Mouse (Mus musculus): ENCODE measurements around the gene Pak1ip1. TPM values are rescaled to one million over a fixed set of nuclear protein-coding genes. Genes with fewer than 3 reads are reported as not detected.

The Pak1ip1 gene
- polyA plus RNA-seq, 1 experiment = 60.2 TPM

DNA sequence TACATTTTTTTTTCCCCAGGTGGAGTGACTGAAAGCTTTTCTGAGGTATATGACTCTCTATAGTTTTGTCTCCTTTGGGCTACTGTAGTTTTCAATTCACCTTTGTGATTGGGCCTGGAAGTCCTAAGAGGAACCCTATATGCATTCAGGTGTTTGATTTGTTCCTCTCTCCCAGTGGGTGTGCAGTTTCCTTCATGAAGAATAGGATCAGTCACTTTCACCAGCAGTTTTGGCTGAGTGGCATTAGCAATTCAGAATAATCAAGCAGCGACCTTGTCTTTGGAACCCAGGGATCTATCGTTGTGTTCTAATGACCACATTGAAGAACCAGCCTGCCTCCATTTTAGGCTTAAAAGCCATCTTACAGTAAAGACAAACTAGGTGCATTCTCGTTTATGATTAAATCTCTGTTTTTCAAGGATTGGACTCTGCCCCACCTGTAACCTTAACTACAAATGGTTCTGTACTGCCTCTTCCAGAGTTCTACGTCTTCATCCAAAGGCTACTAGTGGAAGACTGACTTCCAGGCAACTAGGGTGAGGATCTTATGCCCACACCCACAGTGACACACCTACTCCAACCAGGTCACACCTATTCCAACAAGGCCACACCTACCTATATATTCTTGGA, 30.9 kb upstream of the Pak1ip1 start:
- 95% methylated on average over 4 of the region's 4 CpGs for WGBS
- Histone ChIP-seq H3K27me3 (ENCODE audit: control insufficient read depth, insufficient read depth, low read length) (no peaks in the 10 kb centered on the region), H3K27ac (ENCODE audit: control insufficient read depth, insufficient read depth, low read length) (no peak overlapping the region; the same call in 1 of the 2 replicates), H3K4me3 (ENCODE audit: control insufficient read depth, insufficient read depth, low read length) (no peak overlapping the region), H3K36me3 (ENCODE audit: control insufficient read depth, insufficient read depth, low read length) (no peaks in the 10 kb centered on the region), H3K4me1 (replicated peaks; ENCODE audit: control insufficient read depth, insufficient read depth, low read length) (peaks cover 27% of the 10 kb centered on the region)
- TF ChIP-seq CTCF (IDR thresholded peaks at IDR 0.05; ENCODE audit: borderline replicate concordance, control insufficient read depth, extremely low read depth, insufficient read depth, low read length, poor library complexity) = no peak
- TF ChIP-seq POLR2A (IDR thresholded peaks at IDR 0.05; ENCODE audit: control insufficient read depth, extremely low read depth, insufficient read depth, low read length, poor library complexity) = no peak
- no peak for DNase-seq

DNA sequence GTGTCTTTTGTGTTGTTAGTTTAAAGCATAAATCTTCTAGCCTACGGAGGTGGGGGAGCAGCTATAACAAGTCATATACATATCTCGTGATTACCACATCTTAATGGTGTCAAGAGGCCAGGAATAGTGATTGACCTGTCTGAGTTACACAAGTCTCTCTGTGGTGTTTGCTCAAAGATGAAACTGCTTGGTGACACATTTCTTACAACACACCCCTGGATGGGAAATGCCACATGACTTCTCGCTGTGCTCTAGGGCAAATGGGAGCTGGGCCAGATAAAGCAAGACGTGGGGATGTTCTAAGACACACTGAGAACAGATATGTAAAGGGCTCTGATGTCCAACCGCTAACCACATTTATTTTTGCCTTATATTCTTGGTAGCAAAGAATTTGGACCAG, 29.6 kb upstream of the Pak1ip1 start:
- H3K4me3 ChIP-seq (ENCODE audit: control insufficient read depth, insufficient read depth, low read length) = no peak overlapping the region
- H3K27ac ChIP-seq (ENCODE audit: control insufficient read depth, insufficient read depth, low read length) = peak overlapping the region; percentile 8; the same call in 1 of the 2 replicates
- H3K27me3 ChIP-seq (ENCODE audit: control insufficient read depth, insufficient read depth, low read length) = no peaks in the 10 kb centered on the region
- DNase-seq = no peak
- TF ChIP-seq CTCF (IDR thresholded peaks at IDR 0.05; ENCODE audit: borderline replicate concordance, control insufficient read depth, extremely low read depth, insufficient read depth, low read length, poor library complexity) = no peak
- TF ChIP-seq POLR2A (IDR thresholded peaks at IDR 0.05; ENCODE audit: control insufficient read depth, extremely low read depth, insufficient read depth, low read length, poor library complexity) = no peak
- 90% methylated on average over 5 of the region's 5 CpGs for WGBS
- H3K36me3 ChIP-seq (ENCODE audit: control insufficient read depth, insufficient read depth, low read length) = no peaks in the 10 kb centered on the region
- H3K4me1 ChIP-seq (replicated peaks; ENCODE audit: control insufficient read depth, insufficient read depth, low read length) = peaks cover 27% of the 10 kb centered on the region

DNA sequence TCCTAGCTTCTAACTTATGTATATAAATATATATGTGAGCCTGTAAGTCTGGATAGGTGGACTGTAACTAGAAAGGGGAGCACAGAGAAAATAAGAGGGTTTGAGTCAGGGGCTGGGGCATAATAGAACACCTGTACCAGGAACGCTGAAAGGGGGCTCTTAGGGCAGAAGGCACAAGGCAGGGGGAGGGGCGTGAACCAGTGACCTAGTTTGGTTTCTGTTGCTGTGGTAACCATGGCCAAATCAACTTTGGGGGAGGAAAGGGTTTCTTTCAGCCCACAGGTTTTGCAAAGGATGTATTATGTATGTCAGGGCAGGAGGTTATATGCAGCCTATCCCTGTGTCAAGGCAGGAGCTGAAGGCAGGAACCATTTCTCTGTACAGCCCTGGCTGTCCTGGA, 29.0 kb upstream of the Pak1ip1 start:
- TF ChIP-seq CTCF (IDR thresholded peaks at IDR 0.05; ENCODE audit: borderline replicate concordance, control insufficient read depth, extremely low read depth, insufficient read depth, low read length, poor library complexity) (no peak), POLR2A (IDR thresholded peaks at IDR 0.05; ENCODE audit: control insufficient read depth, extremely low read depth, insufficient read depth, low read length, poor library complexity) (no peak)
- Histone ChIP-seq H3K27me3 (ENCODE audit: control insufficient read depth, insufficient read depth, low read length) (no peaks in the 10 kb centered on the region), H3K36me3 (ENCODE audit: control insufficient read depth, insufficient read depth, low read length) (no peaks in the 10 kb centered on the region), H3K27ac (ENCODE audit: control insufficient read depth, insufficient read depth, low read length) (peak overlapping the region; percentile 95), H3K4me3 (ENCODE audit: control insufficient read depth, insufficient read depth, low read length) (no peak overlapping the region), H3K4me1 (replicated peaks; ENCODE audit: control insufficient read depth, insufficient read depth, low read length) (peaks cover 27% of the 10 kb centered on the region)
- 52% methylated on average over 2 of the region's 2 CpGs for WGBS
- DNase-seq = peak; percentile 79

DNA sequence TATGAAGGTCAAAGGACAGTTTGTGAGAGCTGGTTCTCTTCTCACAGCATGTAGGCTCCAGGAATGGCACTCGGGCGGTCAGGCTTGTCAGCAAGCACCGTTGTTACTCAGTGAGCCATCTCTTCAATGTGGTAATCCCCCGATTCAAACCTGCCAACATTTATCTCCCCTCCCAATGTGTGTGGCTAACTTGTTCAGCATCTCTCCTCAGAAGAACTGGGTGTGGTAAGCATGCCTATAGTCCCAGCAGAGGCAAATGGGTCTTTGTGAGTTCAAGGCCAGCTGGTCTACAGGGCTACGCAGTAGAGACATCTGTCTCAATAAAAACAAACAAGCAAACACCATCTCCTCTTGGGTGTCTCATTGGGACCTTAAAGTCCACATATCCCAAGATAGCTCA, 27.8 kb upstream of the Pak1ip1 start:
- H3K4me1 ChIP-seq (replicated peaks; ENCODE audit: control insufficient read depth, insufficient read depth, low read length) = peaks cover 27% of the 10 kb centered on the region
- no peak overlapping the region for H3K4me3 ChIP-seq (ENCODE audit: control insufficient read depth, insufficient read depth, low read length)
- no peaks in the 10 kb centered on the region for H3K27me3 ChIP-seq (ENCODE audit: control insufficient read depth, insufficient read depth, low read length)
- 95% methylated on average over 5 of the region's 5 CpGs for WGBS
- no peak for TF ChIP-seq POLR2A (IDR thresholded peaks at IDR 0.05; ENCODE audit: control insufficient read depth, extremely low read depth, insufficient read depth, low read length, poor library complexity)
- no peak for TF ChIP-seq CTCF (IDR thresholded peaks at IDR 0.05; ENCODE audit: borderline replicate concordance, control insufficient read depth, extremely low read depth, insufficient read depth, low read length, poor library complexity)
- H3K27ac ChIP-seq (ENCODE audit: control insufficient read depth, insufficient read depth, low read length) = no peak overlapping the region
- no peaks in the 10 kb centered on the region for H3K36me3 ChIP-seq (ENCODE audit: control insufficient read depth, insufficient read depth, low read length)
- DNase-seq = no peak

DNA sequence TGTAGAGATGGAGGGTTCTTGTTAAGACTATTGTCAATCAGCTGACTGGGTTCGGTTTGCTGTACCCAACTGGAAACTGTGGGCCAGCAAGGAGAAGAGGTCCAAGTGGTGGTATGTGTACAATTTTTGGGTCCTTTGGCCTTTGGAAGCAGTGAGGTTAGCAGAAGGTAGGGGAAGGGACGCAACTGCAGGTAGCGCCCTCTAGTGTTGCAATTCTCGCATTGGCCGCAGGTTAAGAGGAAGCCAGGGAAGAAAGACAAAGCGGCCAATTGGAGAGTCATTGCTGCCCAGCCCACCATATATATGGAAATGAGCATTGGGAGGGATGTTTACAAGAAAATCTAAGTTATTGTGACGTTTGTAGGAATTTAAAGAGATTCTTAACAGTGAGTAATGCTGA, 23.2 kb upstream of the Pak1ip1 start:
- H3K27ac ChIP-seq (ENCODE audit: control insufficient read depth, insufficient read depth, low read length) = no peak overlapping the region
- peaks cover 6% of the 10 kb centered on the region for H3K4me1 ChIP-seq (replicated peaks; ENCODE audit: control insufficient read depth, insufficient read depth, low read length)
- WGBS = 24% methylated on average over 7 of the region's 7 CpGs
- TF ChIP-seq POLR2A (IDR thresholded peaks at IDR 0.05; ENCODE audit: control insufficient read depth, extremely low read depth, insufficient read depth, low read length, poor library complexity) (no peak), CTCF (IDR thresholded peaks at IDR 0.05; ENCODE audit: borderline replicate concordance, control insufficient read depth, extremely low read depth, insufficient read depth, low read length, poor library complexity) (peak; percentile 61; the same call in 1 of the 2 replicates)
- H3K27me3 ChIP-seq (ENCODE audit: control insufficient read depth, insufficient read depth, low read length) = no peaks in the 10 kb centered on the region
- DNase-seq = peak; percentile 63
- H3K4me3 ChIP-seq (ENCODE audit: control insufficient read depth, insufficient read depth, low read length) = no peak overlapping the region
- H3K36me3 ChIP-seq (ENCODE audit: control insufficient read depth, insufficient read depth, low read length) = no peaks in the 10 kb centered on the region

DNA sequence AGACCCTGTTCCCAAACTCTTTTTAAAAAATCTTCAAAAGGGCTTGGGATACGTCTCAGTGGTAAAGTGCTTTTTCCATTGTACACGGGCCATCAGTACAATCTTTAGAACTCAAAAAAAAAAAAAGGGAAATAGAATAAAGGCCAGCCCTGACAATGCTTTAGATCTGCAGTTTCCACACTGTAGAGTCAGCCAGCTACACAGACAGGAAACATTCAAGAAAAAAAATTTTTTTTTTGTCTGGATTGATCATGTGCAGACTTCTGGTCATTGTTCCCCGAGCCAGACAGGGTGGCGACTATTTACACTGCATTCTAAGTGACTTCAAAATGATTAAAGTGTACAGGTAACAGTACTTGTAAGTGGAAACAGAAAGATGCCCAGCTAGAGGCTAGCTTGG, 22.2 kb upstream of the Pak1ip1 start:
- no peak overlapping the region for H3K4me3 ChIP-seq (ENCODE audit: control insufficient read depth, insufficient read depth, low read length)
- TF ChIP-seq POLR2A (IDR thresholded peaks at IDR 0.05; ENCODE audit: control insufficient read depth, extremely low read depth, insufficient read depth, low read length, poor library complexity) (no peak), CTCF (IDR thresholded peaks at IDR 0.05; ENCODE audit: borderline replicate concordance, control insufficient read depth, extremely low read depth, insufficient read depth, low read length, poor library complexity) (no peak)
- H3K27me3 ChIP-seq (ENCODE audit: control insufficient read depth, insufficient read depth, low read length) = no peaks in the 10 kb centered on the region
- no peaks in the 10 kb centered on the region for H3K36me3 ChIP-seq (ENCODE audit: control insufficient read depth, insufficient read depth, low read length)
- no peaks in the 10 kb centered on the region for H3K4me1 ChIP-seq (replicated peaks; ENCODE audit: control insufficient read depth, insufficient read depth, low read length)
- 20% methylated on average over 4 of the region's 4 CpGs for WGBS
- no peak overlapping the region for H3K27ac ChIP-seq (ENCODE audit: control insufficient read depth, insufficient read depth, low read length)
- DNase-seq = no peak

DNA sequence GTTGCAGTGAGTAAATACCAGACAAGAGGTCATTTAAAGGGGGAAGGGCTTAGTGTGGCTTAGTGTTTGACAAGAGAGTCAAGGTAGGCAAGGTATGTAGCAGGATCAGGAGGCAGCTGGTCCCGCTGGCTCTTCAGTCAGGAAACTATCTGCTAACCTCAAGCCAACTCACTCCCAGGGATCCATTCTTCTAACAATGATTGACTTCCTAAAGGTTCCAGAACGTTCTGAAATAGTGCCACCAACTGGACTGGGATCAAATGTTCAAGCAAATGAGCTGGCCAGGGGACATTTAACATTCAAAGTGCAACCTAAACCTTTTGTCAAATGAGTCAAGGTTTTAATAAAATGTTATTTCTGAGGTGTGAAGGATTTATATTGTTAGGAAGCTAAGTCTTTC, 21.5 kb upstream of the Pak1ip1 start:
- H3K27ac ChIP-seq (ENCODE audit: control insufficient read depth, insufficient read depth, low read length) = no peak overlapping the region
- H3K4me3 ChIP-seq (ENCODE audit: control insufficient read depth, insufficient read depth, low read length) = no peak overlapping the region
- H3K36me3 ChIP-seq (ENCODE audit: control insufficient read depth, insufficient read depth, low read length) = no peaks in the 10 kb centered on the region
- H3K27me3 ChIP-seq (ENCODE audit: control insufficient read depth, insufficient read depth, low read length) = no peaks in the 10 kb centered on the region
- no peak for TF ChIP-seq CTCF (IDR thresholded peaks at IDR 0.05; ENCODE audit: borderline replicate concordance, control insufficient read depth, extremely low read depth, insufficient read depth, low read length, poor library complexity)
- TF ChIP-seq POLR2A (IDR thresholded peaks at IDR 0.05; ENCODE audit: control insufficient read depth, extremely low read depth, insufficient read depth, low read length, poor library complexity) = no peak
- 59% methylated on average over 2 of the region's 2 CpGs for WGBS
- DNase-seq = no peak
- H3K4me1 ChIP-seq (replicated peaks; ENCODE audit: control insufficient read depth, insufficient read depth, low read length) = no peaks in the 10 kb centered on the region
